Mouse (Mus musculus): ENCODE measurements around the gene Tmem156.

Gene Tmem156

DNA sequence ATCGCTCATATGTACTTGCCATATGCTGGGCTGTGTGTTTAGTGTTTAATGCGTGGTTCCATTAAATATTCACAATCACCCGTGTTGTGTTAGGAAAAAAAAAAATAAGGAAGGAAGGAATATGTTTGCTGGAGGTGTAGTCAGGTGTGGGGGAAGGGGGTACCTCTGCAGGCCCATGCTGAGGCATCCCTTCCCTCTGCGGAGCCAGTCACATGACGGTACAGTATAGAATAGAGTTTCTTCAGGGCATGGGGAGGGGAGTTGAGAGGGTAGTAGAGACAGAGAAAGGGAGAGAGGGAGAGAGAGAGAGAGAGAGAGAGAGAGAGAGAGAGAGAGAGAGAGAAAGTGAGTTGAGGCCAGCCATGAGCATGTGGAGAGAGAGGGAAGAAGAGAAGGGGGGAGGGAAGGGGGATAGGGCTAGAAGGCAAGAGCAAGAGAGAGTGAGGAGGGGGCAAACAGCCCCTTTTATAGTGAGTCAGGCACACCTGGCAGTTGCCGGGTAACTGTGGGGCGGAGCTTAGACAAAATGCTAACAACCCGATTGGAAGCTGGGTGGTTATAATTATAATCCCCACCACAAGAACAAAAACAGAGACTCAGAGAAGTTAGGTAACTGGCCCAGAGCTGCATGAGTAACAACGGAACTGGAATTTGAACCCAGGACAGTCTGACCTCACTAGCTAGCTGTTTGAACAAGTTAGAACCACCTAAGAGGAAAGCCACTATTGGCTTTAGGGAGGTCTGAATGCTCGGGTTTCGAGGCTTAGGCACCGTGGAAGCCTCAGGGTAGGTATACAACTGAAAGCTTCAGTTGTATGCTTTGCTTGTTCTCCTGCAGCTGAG lies 45.3 kb downstream of the Tmem156 start:
- DNase-seq: no peak

DNA sequence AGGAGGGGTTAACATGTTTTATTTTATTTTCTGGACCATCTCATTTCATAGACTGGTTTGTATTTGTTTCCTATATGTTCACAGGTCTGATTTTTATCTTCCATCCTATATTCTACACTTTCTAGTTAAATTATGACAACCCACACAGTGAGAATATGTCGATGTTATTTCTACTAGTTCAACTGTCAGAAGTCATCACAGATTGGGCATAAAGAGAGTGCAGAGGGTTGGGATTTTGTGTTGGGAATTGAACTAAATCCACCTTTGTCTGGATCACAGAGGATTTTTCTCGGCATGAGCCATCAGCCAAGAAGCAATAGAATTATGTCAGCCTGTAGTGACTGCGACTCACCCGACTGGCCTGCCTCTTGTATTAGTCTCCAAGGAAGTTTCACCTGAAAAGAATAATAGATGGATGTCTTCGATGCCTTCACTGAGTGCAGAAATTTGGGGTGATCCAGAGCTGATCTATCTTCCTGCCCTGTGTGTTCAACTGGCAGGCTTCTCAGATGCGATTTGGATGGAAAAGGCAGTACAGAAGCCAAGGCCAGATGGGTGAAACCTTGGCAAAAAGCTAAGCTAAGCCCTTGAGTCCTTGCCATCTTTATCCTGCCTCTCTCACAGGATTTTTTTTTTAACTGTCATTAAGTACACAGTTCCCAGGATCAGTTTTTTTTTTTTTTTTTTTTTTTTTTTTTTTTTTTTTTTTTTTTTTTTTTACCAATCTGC lies 46.1 kb downstream of the Tmem156 start:
- no peak for DNase-seq

DNA sequence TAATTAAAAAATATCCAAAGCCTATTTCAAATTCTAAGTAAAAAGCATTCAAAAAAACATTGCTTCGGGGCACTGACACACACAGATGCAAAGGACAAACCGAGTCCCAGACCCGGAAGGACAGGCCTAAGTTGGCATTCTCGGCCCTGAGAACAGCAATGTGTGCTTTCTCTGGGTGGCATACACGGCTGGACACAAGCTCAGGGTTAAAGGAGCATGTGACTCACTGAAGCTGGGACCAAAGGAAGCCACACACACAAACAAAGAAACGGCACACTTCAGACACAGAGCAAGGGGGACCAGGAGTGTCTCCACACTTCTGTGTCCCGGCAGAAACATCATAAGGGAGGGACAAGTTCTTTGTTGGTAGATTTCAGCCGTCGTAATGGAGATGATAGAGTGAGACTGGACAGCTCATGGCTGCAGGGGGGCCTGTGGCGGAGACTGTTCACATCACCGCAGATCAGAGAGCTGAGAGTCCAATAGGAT lies 48.5 kb downstream of the Tmem156 start:
- no peak for DNase-seq

DNA sequence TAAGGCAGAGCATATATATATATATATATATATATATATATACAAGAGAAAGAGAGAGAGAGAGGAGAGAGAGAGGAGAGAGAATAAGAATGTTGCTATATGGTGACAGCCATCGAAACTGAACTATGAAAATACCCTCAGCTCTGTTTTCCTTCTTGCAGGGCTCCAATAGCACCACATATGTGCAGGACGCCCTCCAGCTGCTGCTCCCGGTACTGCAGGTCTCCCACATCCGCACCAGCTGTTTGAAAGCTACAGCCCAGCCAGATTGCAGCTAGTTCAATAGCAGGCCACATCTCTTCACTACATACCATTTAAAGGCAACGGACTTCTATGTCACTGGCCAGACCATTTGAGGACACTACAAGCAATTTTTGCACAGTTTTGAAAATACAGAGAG lies 51.5 kb downstream of the Tmem156 start:
- DNase-seq: no peak

DNA sequence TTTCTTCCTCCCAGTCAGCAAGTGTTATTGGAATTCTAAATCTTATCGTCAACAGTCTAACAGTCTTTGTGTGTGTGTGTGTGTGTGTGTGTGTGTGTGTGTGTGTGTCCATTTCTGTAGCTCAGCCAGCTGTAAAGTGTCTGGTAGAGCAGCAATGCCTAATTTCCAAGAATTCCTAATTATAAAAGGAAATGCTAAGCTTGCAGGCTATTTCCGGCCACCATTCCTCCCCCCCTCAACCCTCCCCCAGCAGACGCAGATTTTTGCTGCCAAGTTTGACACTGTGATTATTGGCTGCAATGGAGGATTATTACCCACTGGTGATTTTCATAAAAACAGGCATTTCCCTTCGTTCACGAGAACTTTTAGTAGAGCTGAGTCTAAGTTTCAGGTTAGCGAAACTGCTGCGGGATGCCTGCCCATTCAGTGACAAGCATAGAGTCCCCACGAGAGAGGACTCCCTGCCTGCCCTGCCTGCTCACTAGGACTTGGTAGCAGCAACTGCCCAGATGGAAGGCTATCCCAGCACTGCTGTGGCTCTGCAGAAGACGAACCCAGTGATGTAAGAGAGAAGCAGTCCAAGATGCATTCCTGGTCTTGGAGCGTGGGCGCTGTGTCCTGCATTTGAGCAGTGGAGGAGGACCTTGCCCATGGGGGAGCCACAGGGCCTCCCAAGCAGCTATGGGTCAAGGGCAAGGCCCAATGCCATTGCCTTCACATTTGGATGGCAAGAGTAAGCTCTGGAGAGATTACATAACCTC lies 52.9 kb downstream of the Tmem156 start:
- DNase-seq: peak; percentile 96

DNA sequence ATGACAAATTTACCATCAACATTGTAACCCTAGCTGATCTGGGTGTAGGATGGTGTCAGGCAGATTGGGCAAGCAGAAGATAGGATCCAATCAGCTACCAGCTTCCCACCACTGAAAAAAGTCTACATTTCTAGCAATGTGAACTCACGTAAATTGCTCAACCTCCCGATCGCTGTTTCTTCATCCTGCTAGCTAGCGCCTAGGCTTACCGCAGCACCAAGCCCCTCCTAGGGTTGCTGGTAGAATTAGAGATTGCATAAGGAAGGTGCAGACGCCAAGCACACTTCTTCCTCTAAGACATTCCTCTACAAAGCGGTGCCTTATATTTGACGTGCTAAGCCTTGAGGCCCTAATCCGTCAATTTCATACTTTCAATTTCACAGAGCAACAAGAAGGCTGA lies 53.6 kb downstream of the Tmem156 start:
- no peak for DNase-seq

DNA sequence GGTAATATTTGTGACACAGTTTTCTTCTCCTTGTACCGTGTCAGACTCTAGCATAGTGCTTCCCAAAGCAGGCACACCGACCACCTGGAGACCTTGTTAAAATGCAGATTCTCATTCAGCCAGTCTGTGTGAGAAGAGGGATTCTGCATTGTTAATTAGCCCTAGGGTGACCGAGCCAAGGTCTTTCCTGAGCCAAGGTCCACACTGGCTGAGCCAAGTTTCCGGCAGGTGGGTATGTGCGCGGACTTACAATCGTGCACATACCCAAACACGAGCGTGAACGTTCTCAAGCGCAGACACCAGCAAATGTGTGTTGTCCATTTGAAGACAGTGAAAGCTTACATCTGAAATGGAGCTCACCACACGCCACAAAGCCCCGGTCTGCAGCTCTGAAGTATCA lies 55.3 kb downstream of the Tmem156 start:
- peak; percentile 95 for DNase-seq

DNA sequence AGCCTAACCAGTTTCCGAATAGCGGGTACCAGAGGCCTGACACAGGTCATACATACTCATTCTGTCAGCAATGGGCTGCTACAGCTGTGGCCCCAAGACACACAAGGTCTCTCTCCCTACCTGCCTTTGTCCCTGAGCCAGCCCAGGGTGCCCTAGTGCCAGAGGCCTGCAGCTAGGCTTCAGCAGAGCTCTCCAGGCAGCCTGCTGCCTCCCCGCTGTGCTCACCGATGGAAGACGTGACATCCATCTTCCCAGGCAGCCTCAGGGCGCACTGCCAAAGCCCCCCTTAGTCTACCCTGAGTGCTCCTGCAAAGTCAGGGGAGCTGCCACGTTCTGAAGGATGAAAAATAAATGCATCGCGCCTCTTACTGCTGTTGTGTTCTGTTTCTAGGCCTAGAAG lies 63.9 kb downstream of the Tmem156 start:
- no peak for DNase-seq

DNA sequence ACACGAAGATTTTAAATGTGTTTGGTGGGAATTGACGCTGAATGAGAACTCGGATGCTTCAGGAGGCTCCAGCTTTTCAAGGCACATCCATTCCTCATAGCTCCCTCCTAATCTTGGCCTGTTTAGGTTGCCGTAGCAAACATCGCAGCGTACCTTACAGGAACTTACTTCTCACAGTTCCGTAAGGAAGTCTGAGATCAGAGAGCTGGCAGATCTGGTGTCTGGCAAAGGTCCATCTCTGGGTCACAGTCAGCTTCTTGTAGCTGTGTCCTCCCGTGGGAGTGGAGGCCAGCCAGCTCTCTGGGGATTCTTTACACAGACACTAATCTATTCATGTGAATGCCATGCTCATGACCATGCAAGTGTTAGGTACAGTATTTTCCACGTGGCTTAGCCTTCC lies 65.2 kb downstream of the Tmem156 start:
- no peak for DNase-seq

DNA sequence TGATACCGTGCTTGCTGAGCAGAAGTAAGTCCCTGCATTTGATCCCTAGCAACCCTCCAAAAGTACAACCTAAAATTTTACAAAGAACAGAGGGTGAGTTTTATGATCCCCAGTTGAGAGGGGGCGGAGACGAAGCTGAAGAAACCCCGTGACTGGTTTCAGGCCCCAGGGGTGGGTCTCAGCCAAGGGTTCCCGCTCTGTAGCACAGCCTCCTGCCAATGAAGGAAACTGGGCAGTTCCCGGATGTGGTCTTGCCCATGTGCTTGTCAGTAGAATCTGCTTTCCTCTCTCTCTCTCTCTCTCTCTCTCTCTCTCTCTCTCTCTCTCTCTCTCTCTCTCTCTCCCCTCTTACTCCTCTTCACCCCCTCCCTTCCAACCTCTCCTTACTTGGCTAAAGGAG lies 66.0 kb downstream of the Tmem156 start:
- no peak for DNase-seq

DNA sequence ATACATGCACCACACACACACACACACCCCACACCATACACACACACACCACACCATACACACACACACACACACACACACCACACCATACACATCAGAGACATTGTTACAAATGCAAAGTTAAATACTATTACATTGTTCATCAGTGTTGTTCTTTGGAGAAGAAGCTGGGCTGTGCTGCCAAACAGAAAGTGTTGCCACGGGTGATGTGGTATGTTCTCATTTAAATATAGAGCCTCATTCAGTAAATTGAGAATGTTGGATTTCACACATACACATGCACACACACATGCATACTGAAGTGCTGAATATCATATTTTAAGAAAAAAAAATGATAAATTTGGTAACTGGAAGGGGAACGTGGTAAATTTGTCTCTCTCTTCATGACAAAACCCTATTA lies 67.3 kb downstream of the Tmem156 start:
- DNase-seq: no peak

DNA sequence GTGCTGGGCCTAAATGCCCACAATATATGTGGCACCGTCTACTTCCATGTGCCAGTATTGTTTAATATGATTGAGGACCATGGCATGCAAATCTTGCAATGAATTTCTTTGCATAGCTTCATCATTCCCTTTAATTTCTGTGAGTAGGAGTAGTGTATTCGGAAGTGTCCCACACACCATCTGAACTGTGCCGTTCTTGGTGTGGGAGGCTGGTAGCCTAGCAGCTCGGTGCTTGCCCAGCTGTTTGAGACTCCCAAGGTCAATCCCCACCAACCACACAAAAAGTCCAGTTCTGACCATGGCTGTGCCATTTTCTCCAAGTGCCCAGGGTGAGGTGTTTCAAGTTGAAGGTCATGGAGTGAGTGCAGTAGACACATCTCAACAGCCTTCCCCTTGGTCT lies 69.9 kb downstream of the Tmem156 start:
- no peak for DNase-seq

DNA sequence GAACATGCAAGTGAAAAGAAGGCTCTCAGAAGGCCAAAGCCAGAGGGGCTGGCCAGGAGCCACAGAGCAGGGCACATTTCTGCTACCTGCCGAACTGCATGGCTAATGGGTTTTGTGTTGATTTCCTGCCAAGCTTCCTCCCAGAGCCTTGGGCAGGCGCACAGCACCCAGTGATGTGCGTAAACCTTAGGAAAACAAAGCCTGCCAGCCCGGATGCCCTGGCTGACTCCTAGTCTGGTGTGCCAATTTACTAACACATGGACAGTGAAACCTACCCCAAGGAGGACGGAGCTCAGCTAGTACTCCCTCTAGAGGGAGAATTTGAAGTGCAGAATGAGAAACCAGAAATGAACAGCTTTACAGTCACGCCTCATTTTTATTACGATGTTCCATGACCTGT lies 72.1 kb downstream of the Tmem156 start:
- DNase-seq: no peak

DNA sequence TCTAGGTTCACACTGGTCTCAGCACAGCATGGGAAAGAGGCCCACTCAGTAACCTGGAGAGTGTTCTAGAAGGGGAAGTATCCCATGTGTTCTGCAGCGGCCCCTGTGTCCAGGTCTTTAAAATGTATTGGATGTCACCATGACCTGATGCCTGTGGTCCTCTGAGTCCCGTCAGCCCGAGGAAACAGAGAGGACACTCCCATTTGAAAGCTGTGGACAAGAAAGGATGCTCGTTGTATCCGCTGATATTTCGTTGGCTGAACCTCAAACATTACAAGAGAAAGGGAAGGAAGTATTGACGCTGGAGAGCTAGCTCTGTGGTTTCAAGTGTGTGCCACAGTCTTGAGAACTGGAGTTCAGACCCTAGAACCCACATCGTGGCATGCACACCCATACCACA lies 72.8 kb downstream of the Tmem156 start:
- DNase-seq: no peak

DNA sequence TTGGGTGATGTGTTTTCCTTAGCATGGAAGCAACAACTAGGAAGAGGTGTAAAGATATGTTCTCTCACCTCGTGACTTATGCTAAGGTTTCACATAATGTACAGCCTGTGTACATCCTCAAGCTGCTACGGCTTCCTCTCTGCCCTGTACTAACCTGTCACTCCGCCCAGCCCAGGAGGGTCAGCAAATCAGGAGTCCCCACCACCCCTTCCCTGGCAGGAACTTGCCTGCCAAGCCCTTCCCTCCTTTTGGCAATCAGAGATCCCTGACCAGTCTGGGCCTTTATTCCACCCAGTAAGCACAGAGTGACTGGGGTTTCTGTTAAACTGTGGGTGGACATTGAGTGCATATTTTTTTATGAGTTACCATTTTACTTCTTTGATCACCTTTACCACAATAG lies 76.4 kb downstream of the Tmem156 start:
- no peak for DNase-seq

DNA sequence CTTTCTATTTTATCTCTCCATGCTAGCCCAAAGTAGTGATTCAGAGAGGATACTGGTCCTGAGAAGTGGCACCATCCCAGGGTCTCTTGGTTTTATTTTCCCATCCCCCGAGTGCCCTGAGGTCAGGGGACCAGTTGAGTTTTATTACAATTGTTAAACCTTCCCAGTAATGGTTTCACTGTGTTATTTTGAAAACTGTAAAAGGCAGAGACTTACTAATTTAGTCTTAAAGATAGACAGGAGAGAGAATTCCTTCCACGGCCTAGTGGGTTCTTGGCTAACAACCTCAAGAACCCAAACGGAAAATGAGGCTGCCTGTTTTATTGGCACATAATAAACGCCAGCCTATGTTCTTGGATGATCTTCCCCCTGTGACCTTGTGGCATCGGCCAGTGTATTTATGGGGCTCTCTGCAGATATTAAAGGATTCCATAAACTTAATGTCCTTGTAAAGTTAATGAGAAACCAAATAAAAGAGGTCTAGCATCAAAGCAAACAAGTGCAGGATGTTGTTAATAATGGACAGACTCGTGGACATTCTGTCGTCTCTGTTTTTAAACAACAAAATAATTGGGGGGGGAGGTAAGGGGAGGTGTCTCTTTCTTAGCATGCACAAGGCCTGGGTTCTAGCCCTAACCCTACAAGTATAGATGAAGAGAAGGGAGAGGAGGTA lies 79.9 kb downstream of the Tmem156 start:
- no peak for DNase-seq

DNA sequence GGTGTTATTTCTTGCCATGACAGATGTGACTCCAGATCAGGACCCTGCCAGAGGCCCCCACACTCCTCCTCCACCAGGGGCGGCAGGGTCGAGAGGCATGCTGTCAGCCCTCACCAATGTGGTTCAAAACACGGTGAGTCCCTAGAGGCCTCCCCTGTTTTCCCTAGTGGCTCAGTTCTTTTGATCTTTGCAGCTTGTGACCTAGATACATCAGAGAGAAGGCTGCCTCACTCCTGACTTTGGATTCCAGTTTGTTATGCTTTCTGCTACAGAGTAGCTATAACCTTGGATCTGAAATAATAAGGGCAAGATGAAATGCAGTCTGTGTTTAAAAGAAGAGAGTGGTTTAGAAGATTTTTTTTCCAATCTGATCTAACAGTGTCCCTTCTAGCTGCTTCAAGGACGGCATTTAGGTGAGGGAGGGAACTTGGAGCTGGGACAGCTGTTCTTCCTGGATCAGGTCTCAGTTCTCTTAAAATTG lies 85.9 kb downstream of the Tmem156 start:
- no peak for DNase-seq

DNA sequence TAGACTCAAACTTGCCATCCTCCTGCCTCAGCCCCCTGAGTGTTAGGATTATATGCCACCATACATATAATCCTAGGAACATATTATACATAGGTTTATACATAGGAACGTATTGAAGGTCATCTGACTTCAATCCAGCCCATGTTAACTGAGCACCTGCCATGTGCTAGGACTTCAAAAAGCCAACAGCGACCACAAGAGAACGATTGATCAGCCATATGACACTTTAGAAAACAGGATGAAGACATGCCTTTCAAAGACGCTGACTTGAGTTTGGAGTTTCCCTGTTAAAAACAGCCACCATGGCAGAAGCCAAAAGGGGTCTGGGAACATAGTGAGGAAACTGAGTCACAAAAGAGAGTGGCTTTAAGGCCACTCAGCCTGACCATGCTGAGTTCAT lies 86.7 kb downstream of the Tmem156 start:
- DNase-seq: no peak
